Comparison of ENCODE assay signal across 11 mouse cellular contexts in genomic region chr4:135023200-135023599, GRCm38 (mm10).
DNase-seq lines count a peak whose midpoint lies in the region; ATAC-seq and TF ChIP-seq lines count a peak whose summit lies in the region.
"Had no signal": no experiment of that assay in that cellular context is flagged by ENCODE, and none has a peak within 500 bp of the region (broad histone marks: within the 10 kb centered on the region; RNA-seq: fewer than 3 reads in every experiment).

No protein-coding gene starts in this region.

- no peak overlapping the region for H3K4me3 ChIP-seq in layer of hippocampus, adult 2 months
- H3K4me3 ChIP-seq in E14TG2a.4 (replicated peaks; ENCODE audit: low read length) (no peak overlapping the region), G1E (ENCODE audit: low read depth, low read length) (no peak overlapping the region)
- H3K4me3 ChIP-seq in liver, postnatal 0 days (ENCODE audit: low read depth, low read length) = no peak overlapping the region
- H3K4me3 ChIP-seq: embryonic facial prominence, embryonic 15.5 days; liver, embryonic 13.5 days had no signal

- no peak for TF ChIP-seq EP300 in liver, postnatal 0 days (IDR thresholded peaks at IDR 0.05; ENCODE audit: low read depth)

- no peak overlapping the region for H3K4me2 ChIP-seq in liver, postnatal 0 days (ENCODE audit: low read depth, low read length)
- H3K4me2 ChIP-seq: embryonic facial prominence, embryonic 15.5 days; liver, embryonic 13.5 days had no signal

- DNase-seq in layer of hippocampus, adult 2 months (ENCODE audit: low spot score in 2 of 2) = no peak
- DNase-seq in layer of hippocampus, adult 8-10 months (ENCODE audit: low spot score in 2 of 2) = no peak
- DNase-seq in G1E (ENCODE audit: low spot score) = no peak
- DNase-seq in liver, postnatal 0 days = peak; percentile 40
- no peak for DNase-seq in right cerebral cortex, postnatal 10 days (ENCODE audit: low spot score in 2 of 2)
- no peak for DNase-seq in thymus, postnatal 25 days
- DNase-seq: kidney, postnatal 4 days; liver, embryonic 13.5 days; right cerebral cortex, adult 18-20 months had no signal

- TF ChIP-seq CTCF in layer of hippocampus, adult 2 months (conservative IDR thresholded peaks at IDR 0.05) = peak; percentile 54
- TF ChIP-seq CTCF in E14TG2a.4 (conservative IDR thresholded peaks at IDR 0.05; ENCODE audit: low read length) = peak; percentile 93
- peak; percentile 51 for TF ChIP-seq CTCF in G1E (IDR thresholded peaks at IDR 0.05; ENCODE audit: low read depth, low read length)
- TF ChIP-seq CTCF in liver, postnatal 0 days (IDR thresholded peaks at IDR 0.05; ENCODE audit: low read depth) = peak; percentile 63

- H3K4me1 ChIP-seq in E14TG2a.4 (replicated peaks; ENCODE audit: low read depth, low read length) (peaks cover 98% of the 10 kb centered on the region), G1E (ENCODE audit: insufficient read depth, low read depth, low read length) (peaks cover 6% of the 10 kb centered on the region; the same call in 1 of the 2 replicates)
- no peaks in the 10 kb centered on the region for H3K4me1 ChIP-seq in liver, postnatal 0 days (ENCODE audit: insufficient read depth)

- H3K27me3 ChIP-seq in E14TG2a.4 (ENCODE audit: insufficient read depth, low read length) (peaks cover 12% of the 10 kb centered on the region), G1E (ENCODE audit: insufficient read depth, low read length) (peaks cover 47% of the 10 kb centered on the region)
- peaks cover 25% of the 10 kb centered on the region for H3K27me3 ChIP-seq in liver, postnatal 0 days (ENCODE audit: insufficient read depth, low read length)
- H3K27me3 ChIP-seq: embryonic facial prominence, embryonic 15.5 days had no signal

- H3K36me3 ChIP-seq in E14TG2a.4 (ENCODE audit: insufficient read depth, low read length) (no peaks in the 10 kb centered on the region), G1E (replicated peaks) (no peaks in the 10 kb centered on the region)
- H3K36me3 ChIP-seq in liver, postnatal 0 days (replicated peaks; ENCODE audit: insufficient read depth, low read length) = no peaks in the 10 kb centered on the region
- H3K36me3 ChIP-seq: embryonic facial prominence, embryonic 15.5 days; liver, embryonic 13.5 days had no signal

- H3K9ac ChIP-seq in liver, postnatal 0 days (replicated peaks) = no peak overlapping the region
- H3K9ac ChIP-seq: embryonic facial prominence, embryonic 15.5 days; liver, embryonic 13.5 days had no signal

- WGBS in liver, postnatal 0 days (ENCODE audit: insufficient replicate concordance) = 92% methylated on average over 5 of the region's 5 CpGs

- H3K9me3 ChIP-seq in E14TG2a.4 (ENCODE audit: low read length) (peaks cover 4% of the 10 kb centered on the region; the same call in 1 of the 2 replicates), G1E (replicated peaks) (peaks cover 5% of the 10 kb centered on the region)
- no peaks in the 10 kb centered on the region; the same call in 1 of the 2 replicates for H3K9me3 ChIP-seq in liver, postnatal 0 days (ENCODE audit: low read length)
- H3K9me3 ChIP-seq: embryonic facial prominence, embryonic 15.5 days; liver, embryonic 13.5 days had no signal

- no peak for ATAC-seq in G1E (ENCODE audit: extremely low read depth, insufficient number of reproducible peaks, low FRiP score, poor library complexity, severe bottlenecking)
- no peak for ATAC-seq in liver, postnatal 0 days

- no peak overlapping the region for H3K27ac ChIP-seq in layer of hippocampus, adult 2 months
- H3K27ac ChIP-seq in liver, postnatal 0 days (ENCODE audit: low read depth) = no peak overlapping the region
- H3K27ac ChIP-seq: embryonic facial prominence, embryonic 15.5 days; liver, embryonic 13.5 days had no signal
